Mouse (Mus musculus) lung, adult 2 months (tissue): ENCODE results near the gene Rpl36al.

ENCODE experiments used
- CTCF ChIP-seq: fragments of 200-500 bp; IDR thresholded peaks from 2 replicates; pipeline ENCODE4 v1.5.1; 2011; ENCODE audit warnings: mild to moderate bottlenecking, low read length, control low read depth; ENCODE audit not compliant: insufficient read depth
- POLR2A ChIP-seq: fragments of 200-500 bp; IDR thresholded peaks from 2 replicates; pipeline ENCODE4 v1.6.1; 2011; ENCODE audit warnings: low read depth, mild to moderate bottlenecking, control low read depth, low read length, borderline replicate concordance; ENCODE audit errors: extremely low read depth

- TF ChIP-seq POLR2A, result no peak
- no peak for TF ChIP-seq CTCF
These were observed 7.5 kb upstream of the Rpl36al start for GRCm38 (mm10) chr12:69191396-69191795.
